Mouse (Mus musculus): ENCODE results near the gene Dmrta2. TPM values are rescaled to one million over a fixed set of nuclear protein-coding genes. Genes with fewer than 3 reads are reported as not detected.

The Dmrta2 gene
- total RNA-seq (2021): 1 to 10 TPM; 2.4 to 2.8 TPM

DNA sequence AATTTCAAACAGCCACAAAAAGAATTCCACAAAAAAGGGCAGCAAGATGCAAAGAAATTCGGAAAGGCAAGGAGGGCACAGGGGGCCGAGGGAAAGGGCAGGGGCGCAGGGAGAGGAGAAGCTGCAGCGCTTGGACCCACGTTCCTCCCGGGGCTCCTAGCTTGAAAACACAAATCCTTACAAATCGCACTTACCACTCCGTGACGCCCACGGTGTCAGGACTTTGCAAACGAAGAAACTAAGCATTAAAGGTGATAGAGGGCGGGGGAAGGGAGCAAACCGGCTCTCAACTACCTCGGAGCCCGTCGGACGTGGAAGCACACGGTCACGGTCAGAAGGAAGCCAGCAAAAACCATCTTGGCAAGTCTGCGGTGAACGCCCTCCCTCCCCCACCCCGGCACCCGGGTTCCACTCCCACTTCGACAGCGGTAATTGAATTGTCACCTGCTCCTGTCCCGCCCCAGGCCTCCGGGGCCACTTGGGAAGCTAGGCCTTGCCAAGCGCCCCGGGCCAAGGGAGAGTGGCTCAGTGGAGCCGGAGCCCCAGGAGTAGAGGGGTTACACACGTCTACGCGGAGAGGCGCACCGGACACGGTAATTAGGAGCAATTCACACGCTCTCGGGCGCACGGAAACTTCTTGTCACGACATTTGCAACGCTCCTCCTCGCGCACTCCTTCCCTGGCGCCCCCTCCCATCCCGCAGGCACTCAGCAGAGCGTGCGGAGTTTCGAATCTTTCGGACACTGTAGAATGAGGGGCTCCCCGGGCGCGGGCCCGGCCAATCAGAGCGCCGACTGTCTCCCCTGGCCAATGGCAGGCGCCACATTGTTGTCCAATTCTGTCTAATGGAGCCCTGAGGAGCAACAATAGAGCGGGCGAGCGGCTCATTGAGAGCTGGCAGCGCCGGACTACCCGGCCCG lies at the start of gene Dmrta2:
TSS of gene Dmrta2 (plus strand) at position 906 of the 920 bp plus-strand sequence.
- intact Hi-C loops (cut with DNase I): loop anchor here (5.0 kb wide), 1 partner anchor 215 kb away; no protein-coding TSS in a partner anchor
- peak; percentile 53 to 62 for DNase-seq (ENCODE audit: extremely low spot score in 1 of 2, low spot score in 2 of 2)

- intact Hi-C loops (cut with DNase I): no loop called here
- no peak for DNase-seq (ENCODE audit: extremely low spot score in 1 of 2, low spot score in 2 of 2)
These were observed 48.8 kb upstream of the Dmrta2 start for GRCm38 (mm10) chr4:109929058-109929457.

DNA sequence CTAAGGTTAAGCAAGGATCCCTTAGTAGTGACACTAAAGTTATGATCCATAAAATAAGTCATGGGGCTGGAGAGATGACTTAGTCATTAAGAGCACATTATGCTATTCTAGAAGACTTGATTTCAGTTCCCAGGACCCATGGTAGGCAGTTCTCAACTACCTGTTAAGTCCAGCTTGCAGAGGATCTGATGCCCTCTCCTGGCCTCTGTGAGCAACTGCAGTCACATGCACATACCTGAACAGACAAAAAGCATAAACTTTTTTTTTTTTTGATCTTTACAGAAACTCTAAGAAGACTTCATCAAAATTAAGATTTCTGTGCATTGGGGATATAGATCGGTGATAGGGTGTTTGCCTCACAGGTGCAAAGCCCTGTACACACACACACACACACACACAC lies 47.4 kb upstream of the Dmrta2 start:
- no peak for DNase-seq (ENCODE audit: extremely low spot score in 1 of 2, low spot score in 2 of 2)
- intact Hi-C loops (cut with DNase I): no loop called here

DNA sequence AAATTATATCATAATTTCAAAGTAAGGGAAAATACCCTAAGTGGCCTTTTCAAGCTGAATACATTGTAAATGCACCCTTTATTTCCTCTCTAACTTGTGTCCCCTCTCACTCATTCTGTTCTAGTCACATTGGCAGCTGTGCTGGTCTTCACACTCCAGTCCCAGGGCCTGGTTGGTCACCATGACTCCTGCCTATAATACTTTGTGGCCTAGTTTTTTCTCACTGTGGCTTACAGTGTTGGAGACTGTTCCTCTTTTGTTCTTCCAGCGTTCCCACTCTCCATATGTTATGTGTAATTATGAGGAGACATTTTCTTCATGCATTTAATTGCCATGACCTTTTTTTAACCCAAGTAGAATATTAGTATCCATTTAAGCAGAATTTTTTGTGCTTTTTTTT lies 46.9 kb upstream of the Dmrta2 start:
- DNase-seq (ENCODE audit: extremely low spot score in 1 of 2, low spot score in 2 of 2): no peak

GRCm38 (mm10) chr4:109936557-109936956 lies 41.3 kb upstream of the Dmrta2 start:
- no peak for DNase-seq (ENCODE audit: extremely low spot score in 1 of 2, low spot score in 2 of 2)
- intact Hi-C loops (cut with DNase I): no loop called here

More for the DNA sequence above, 46.9 kb upstream of the Dmrta2 start:
- intact Hi-C loops (cut with DNase I): no loop called here

DNA sequence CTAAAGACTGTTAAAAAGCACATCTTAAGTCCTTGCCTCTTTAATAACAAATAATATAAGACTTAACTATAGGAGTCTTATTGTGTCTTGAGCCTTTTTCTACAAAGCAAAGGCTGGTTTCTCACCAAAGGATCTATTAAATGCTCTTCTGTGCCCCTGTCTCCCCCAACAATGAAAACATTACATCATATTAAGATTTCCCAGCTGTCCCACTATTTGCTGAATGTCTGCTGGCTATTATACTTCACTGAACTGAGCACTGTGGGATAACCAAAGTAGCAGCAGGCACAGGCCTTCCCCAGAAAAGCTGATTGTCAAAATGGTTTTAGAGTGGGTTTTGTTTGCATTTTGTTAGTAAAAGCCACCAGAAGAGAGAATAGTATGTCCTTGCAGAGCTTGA lies 38.6 kb upstream of the Dmrta2 start:
- intact Hi-C loops (cut with DNase I): no loop called here
- DNase-seq (ENCODE audit: extremely low spot score in 1 of 2, low spot score in 2 of 2): no peak

DNA sequence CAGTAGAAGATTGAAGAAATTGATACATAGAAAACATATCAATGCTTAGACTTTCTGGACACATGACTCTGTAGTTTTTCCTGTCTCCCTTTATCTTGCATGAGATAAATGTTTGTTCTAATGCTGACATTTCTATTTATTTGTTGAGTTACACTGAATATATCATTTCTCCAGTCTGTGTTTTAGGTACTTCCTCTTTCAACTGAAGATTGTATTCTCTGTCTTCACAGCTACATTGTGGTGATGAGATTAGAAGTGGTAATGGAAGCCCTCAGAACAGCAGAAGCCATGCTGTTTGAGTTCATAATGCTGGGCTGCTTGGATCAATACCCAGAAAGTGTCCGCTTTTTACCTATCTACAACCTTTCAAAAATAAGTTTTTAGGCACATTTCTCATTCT lies 32.3 kb upstream of the Dmrta2 start:
- intact Hi-C loops (cut with DNase I): no loop called here

DNA sequence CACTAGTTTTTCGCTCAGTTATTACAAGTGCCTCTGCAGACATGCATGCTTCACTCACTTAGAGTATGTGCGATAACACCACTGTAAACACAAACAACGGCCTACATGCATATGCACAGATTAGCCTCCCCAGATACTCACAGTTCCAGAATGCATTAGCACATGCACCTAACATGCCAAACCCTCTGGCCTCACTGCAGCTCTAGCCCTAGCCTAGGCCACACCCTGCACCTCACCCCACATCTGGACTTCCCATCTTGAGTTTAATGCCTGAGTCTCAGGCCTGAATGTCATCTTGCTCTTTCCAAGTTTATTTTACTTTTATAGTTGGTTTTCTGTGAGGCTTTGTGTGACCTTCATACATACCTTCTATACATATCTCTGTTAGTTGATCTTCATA lies 28.5 kb upstream of the Dmrta2 start:
- intact Hi-C loops (cut with DNase I): no loop called here
- no peak for DNase-seq (ENCODE audit: extremely low spot score in 1 of 2, low spot score in 2 of 2)

More for the DNA sequence above, 32.3 kb upstream of the Dmrta2 start:
- no peak for DNase-seq (ENCODE audit: extremely low spot score in 1 of 2, low spot score in 2 of 2)

DNA sequence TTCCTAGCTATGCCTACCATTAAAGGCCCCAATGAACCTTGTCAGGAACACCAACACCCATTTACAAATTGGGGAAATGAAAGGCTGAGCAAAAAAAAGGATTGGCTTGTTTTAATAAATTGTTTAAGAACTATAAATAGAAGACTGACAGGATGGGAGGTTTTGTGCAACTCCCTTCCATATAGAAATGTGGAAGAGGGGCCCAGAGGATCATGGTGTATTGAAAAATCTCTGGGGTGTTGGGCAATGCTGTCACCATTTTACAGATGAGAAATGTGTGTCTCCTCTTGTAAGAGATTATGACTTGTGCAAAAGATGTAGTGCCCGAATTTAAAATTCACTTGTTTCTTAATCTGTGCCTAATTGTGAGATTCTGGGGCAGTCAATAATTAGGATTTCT lies 24.3 kb upstream of the Dmrta2 start:
- no peak for DNase-seq (ENCODE audit: extremely low spot score in 1 of 2, low spot score in 2 of 2)
- intact Hi-C loops (cut with DNase I): no loop called here

- DNase-seq (ENCODE audit: extremely low spot score in 1 of 2, low spot score in 2 of 2): no peak
- intact Hi-C loops (cut with DNase I): no loop called here
These were observed 17.5 kb upstream of the Dmrta2 start for GRCm38 (mm10) chr4:109960201-109960935.

GRCm38 (mm10) chr4:109963570-109964279 lies 14.1 kb upstream of the Dmrta2 start:
- DNase-seq (ENCODE audit: extremely low spot score in 1 of 2, low spot score in 2 of 2): no peak
- intact Hi-C loops (cut with DNase I): no loop called here

DNA sequence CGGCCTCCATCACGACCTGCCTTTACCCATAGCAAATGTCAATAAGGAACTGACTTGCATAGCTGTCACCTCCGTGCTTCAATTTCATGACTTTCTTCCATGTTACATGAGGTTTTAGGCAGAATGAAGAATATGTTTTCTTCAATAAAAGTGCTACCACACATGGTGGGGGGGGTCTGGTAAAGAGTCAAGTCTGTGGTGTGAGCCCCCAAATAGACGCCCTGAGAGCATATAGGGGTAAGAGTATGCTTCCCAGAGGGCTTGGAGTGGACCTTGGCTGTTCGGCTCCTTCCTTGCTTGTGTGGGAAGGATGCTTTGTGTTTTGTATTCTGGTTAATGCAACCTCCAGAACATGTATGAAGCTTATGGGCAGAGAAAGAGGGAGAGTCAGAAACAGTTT lies 8.3 kb upstream of the Dmrta2 start:
- intact Hi-C loops (cut with DNase I): no loop called here
- DNase-seq (ENCODE audit: extremely low spot score in 1 of 2, low spot score in 2 of 2): no peak

GRCm38 (mm10) chr4:109973991-109974654 lies 3.7 kb upstream of the Dmrta2 start:
- DNase-seq (ENCODE audit: extremely low spot score in 1 of 2, low spot score in 2 of 2): no peak
- intact Hi-C loops (cut with DNase I): no loop called here

GRCm38 (mm10) chr4:109974655-109975380 lies 3.0 kb upstream of the Dmrta2 start:
- DNase-seq (ENCODE audit: extremely low spot score in 1 of 2, low spot score in 2 of 2): no peak
- intact Hi-C loops (cut with DNase I): loop anchor here (5.0 kb wide), 1 partner anchor 213 kb away; no protein-coding TSS in a partner anchor

- intact Hi-C loops (cut with DNase I): loop anchor here (5.0 kb wide), 1 partner anchor 213 kb away; no protein-coding TSS in a partner anchor
- no peak for DNase-seq (ENCODE audit: extremely low spot score in 1 of 2, low spot score in 2 of 2)
These were observed 2.2 kb upstream of the Dmrta2 start for GRCm38 (mm10) chr4:109975381-109976240.

- intact Hi-C loops (cut with DNase I): loop anchor here (5.0 kb wide), 1 partner anchor 214 kb away; no protein-coding TSS in a partner anchor
- DNase-seq (ENCODE audit: extremely low spot score in 1 of 2, low spot score in 2 of 2): no peak
These were observed 1.3 kb upstream of the Dmrta2 start for GRCm38 (mm10) chr4:109976273-109977147.

Data from left cerebral cortex, postnatal 10 days (tissue).